Mouse (Mus musculus): ENCODE measurements around the gene Coro1b. TPM values are rescaled to one million over a fixed set of nuclear protein-coding genes. Genes with fewer than 3 reads are reported as not detected.
A peak's percentile ranks its signal among the peaks of the same experiment; 100 is the strongest.

The Coro1b gene
- polyA plus RNA-seq, 1 experiment from 2014 or later: 128 TPM

- Histone ChIP-seq H3K4me3 (no peak overlapping the region), H3K36me3 (no peaks in the 10 kb centered on the region), H3K27ac (no peak overlapping the region), H3K4me1 (peaks cover 18% of the 10 kb centered on the region), H3K9me3 (no peaks in the 10 kb centered on the region), H3K4me2 (replicated peaks) (peak overlapping the region; percentile 72; the same call in 1 of the 2 replicates), H3K27me3 (replicated peaks) (no peaks in the 10 kb centered on the region), H3K9ac (0 out of 2 replicates have a peak overlapping the region, but pooled peaks have one; percentile 71)
- WGBS: 94% methylated on average over 10 of the region's 10 CpGs
- ATAC-seq (ENCODE audit: low FRiP score, low read depth): no peak
Observed at GRCm38 (mm10) chr19:4170723-4171392, 22.4 kb downstream of the Coro1b start.

DNA sequence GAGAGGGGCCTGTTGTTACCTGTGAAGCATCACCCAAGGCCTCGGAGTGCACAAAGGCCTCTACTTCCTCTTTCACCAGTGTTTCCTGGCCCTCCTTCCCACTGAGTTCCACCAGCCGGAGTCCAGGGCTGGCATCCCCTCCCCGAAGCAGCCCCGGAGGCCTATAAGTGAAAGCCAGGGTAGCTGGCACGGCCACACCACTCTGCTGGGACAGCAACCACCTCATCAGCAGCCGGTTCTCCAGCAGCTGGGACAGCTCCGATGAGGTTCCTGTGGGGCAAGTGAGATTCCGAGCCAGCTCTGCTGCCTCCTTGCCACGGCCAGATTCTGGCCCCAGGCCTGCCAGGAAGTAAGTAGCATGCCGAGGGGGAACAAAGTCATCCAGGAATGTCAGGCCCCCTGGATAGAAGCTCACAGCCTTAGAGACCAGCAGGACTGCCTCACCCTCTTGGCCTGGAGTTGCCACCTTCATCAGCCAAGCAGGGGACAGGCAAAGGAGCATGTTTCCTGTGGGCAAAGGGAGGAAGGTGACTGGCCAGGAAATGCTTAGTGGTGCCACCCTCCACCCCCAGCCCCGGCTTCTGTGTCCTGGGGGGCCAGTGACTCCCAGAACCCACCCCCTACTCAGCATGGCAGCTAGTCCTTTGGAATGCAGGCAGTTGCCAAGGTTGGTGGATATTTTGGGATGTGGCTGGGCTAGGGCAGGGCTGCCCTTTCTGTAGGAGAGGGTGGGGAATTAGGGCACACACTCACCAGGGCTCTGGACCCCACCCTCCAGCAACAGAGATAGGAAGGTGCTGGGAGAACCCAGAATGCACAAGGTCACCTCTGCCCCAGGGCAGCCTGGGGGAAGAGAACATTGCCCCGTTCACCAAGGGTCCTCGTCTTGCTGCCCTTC, 23.2 kb downstream of the Coro1b start:
- H3K9me3 ChIP-seq: no peaks in the 10 kb centered on the region
- no peak for ATAC-seq (ENCODE audit: low FRiP score, low read depth)
- H3K27me3 ChIP-seq (replicated peaks): no peaks in the 10 kb centered on the region
- WGBS: 76% methylated on average over 13 of the region's 13 CpGs
- no peak overlapping the region for H3K9ac ChIP-seq
- H3K4me3 ChIP-seq: no peak overlapping the region
- H3K27ac ChIP-seq: no peak overlapping the region
- no peak overlapping the region for H3K4me2 ChIP-seq (replicated peaks)
- H3K4me1 ChIP-seq: peaks cover 18% of the 10 kb centered on the region
- no peaks in the 10 kb centered on the region for H3K36me3 ChIP-seq

- WGBS: 55% methylated on average over 11 of the region's 11 CpGs
- no peaks in the 10 kb centered on the region for H3K9me3 ChIP-seq
- no peak for ATAC-seq (ENCODE audit: low FRiP score, low read depth)
- H3K4me1 ChIP-seq: peaks cover 18% of the 10 kb centered on the region
- H3K36me3 ChIP-seq: no peaks in the 10 kb centered on the region
- no peak overlapping the region for H3K4me2 ChIP-seq (replicated peaks)
- no peak overlapping the region for H3K4me3 ChIP-seq
- H3K9ac ChIP-seq: no peak overlapping the region
- H3K27me3 ChIP-seq (replicated peaks): no peaks in the 10 kb centered on the region
- H3K27ac ChIP-seq: no peak overlapping the region
Observed at GRCm38 (mm10) chr19:4172925-4173324, 24.5 kb downstream of the Coro1b start.

DNA sequence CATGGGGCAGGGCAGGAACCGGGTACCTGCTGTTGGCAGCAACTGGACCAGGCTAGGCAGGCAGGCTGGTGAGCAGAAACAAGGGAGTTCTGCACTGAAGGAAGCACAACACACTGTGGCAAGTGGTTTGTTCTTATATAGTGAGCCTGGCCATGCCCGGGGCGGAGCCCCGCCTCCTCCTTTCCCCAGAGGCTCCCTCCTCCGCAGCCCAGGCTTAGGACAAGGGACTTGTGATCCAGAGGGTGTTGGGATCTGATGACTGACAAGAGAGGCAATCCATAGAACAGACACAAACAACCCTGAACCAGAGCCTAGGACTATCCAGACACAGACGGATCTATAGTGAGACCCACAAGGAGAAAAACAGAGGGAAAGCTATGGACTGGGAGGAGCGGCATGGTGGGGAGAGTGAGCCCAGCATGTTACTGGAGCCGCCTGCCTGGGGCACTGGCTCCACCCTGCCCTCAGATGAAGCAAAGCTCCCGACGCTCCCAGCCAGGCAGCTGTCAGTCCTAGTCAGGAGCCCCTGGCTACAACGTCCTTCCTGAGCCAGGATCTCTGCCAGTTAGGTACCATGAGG, 27.0 kb downstream of the Coro1b start, which contains the start of gene Carns1:
Gene Carns1 (minus strand): TSS at position 112 of the 580 bp plus-strand sequence.
- H3K36me3 ChIP-seq: no peaks in the 10 kb centered on the region
- peaks cover 8% of the 10 kb centered on the region for H3K4me1 ChIP-seq
- H3K4me2 ChIP-seq (replicated peaks): peak within 1 kb of the TSS; percentile 48
- H3K4me3 ChIP-seq: no peak within 1 kb of the TSS
- peak within 1 kb of the TSS; percentile 33 for H3K9ac ChIP-seq
- no peaks in the 10 kb centered on the region for H3K27me3 ChIP-seq (replicated peaks)
- WGBS: 2% methylated on average over 11 of the region's 11 CpGs
- H3K9me3 ChIP-seq: no peaks in the 10 kb centered on the region
- no peak within 1 kb of the TSS for H3K27ac ChIP-seq
- ATAC-seq (ENCODE audit: low FRiP score, low read depth): peak; percentile 44; the same call in 1 of the 2 replicates

- Histone ChIP-seq H3K36me3 (no peaks in the 10 kb centered on the region), H3K4me1 (peaks cover 15% of the 10 kb centered on the region), H3K9ac (no peak overlapping the region), H3K27me3 (replicated peaks) (no peaks in the 10 kb centered on the region), H3K27ac (no peak overlapping the region), H3K4me2 (replicated peaks) (no peak overlapping the region), H3K4me3 (no peak overlapping the region), H3K9me3 (no peaks in the 10 kb centered on the region)
- WGBS: 88% methylated on average over 7 of the region's 7 CpGs
- ATAC-seq (ENCODE audit: low FRiP score, low read depth): no peak
Observed at GRCm38 (mm10) chr19:4180411-4180810, 32.0 kb downstream of the Coro1b start.

- WGBS: 46% methylated on average over 3 of the region's 3 CpGs
- no peaks in the 10 kb centered on the region for H3K27me3 ChIP-seq (replicated peaks)
- 0 out of 2 replicates have a peak, but pooled peaks cover 11% of the 10 kb centered on the region for H3K4me1 ChIP-seq
- H3K4me3 ChIP-seq: no peak overlapping the region
- H3K9me3 ChIP-seq: no peaks in the 10 kb centered on the region
- no peaks in the 10 kb centered on the region for H3K36me3 ChIP-seq
- H3K4me2 ChIP-seq (replicated peaks): no peak overlapping the region
- no peak for ATAC-seq (ENCODE audit: low FRiP score, low read depth)
- H3K27ac ChIP-seq: no peak overlapping the region
- H3K9ac ChIP-seq: no peak overlapping the region
Observed at GRCm38 (mm10) chr19:4181892-4182291, 33.5 kb downstream of the Coro1b start.

- Histone ChIP-seq H3K4me3 (no peak overlapping the region), H3K27me3 (replicated peaks) (no peaks in the 10 kb centered on the region), H3K36me3 (no peaks in the 10 kb centered on the region), H3K9ac (no peak overlapping the region), H3K4me2 (replicated peaks) (no peak overlapping the region), H3K27ac (no peak overlapping the region), H3K9me3 (no peaks in the 10 kb centered on the region), H3K4me1 (0 out of 2 replicates have a peak, but pooled peaks cover 11% of the 10 kb centered on the region)
- ATAC-seq (ENCODE audit: low FRiP score, low read depth): no peak
- WGBS: 76% methylated on average over 2 of the region's 2 CpGs
Observed at GRCm38 (mm10) chr19:4183689-4184088, 35.3 kb downstream of the Coro1b start.

DNA sequence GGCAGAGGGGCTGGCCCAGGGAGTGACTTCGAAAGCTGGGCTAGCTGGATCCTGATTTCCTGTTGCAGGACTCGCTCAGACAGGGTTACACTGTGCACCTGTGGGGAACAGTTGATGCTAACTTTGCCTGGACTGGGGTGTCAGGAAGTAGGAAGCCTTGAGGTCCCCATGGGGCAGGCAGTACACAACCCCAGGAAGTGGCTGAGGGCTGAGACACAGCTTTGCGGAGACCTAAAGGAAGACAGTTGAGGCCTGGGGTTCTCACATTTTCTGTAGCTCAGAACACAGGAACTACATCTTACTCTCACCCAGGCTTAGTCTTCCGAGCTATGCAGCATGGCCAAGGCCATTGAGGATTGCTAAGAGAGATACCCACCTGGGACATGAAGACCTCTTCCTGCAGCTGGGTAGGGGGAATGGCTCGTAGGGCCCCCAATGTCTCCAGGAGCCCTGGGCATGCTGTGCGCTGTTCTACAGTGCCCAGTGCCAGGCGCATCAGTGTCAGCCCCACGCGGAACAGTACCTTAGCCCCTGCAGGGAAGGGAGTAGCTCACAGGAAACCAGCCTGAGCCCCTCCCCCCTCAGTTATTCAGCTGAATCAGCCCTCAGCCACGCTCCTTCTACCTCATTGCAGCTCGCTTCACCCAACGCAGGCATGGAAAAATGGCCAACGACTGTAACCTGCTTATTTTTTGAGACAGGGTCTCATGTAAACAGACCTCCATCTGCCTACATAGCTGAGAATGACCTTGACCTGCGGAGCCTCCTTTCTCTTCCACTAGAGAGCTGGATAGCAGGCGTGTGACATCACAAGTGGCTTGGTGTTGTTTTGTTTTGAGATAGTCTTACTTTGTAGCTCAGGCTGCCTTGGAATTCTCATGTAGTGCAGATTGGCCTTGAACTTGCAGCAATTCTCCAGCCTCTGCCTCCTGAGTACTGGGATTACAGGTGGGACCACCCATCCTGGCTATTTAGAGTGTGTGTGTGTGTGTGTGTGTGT, 36.9 kb downstream of the Coro1b start:
- no peaks in the 10 kb centered on the region for H3K9me3 ChIP-seq
- 0 out of 2 replicates have a peak, but pooled peaks cover 11% of the 10 kb centered on the region for H3K4me1 ChIP-seq
- H3K27me3 ChIP-seq (replicated peaks): no peaks in the 10 kb centered on the region; the same call in 1 of the 2 replicates
- WGBS: 65% methylated on average over 15 of the region's 15 CpGs
- H3K4me3 ChIP-seq: no peak overlapping the region
- no peak for ATAC-seq (ENCODE audit: low FRiP score, low read depth)
- no peak overlapping the region for H3K4me2 ChIP-seq (replicated peaks)
- H3K9ac ChIP-seq: no peak overlapping the region
- no peaks in the 10 kb centered on the region for H3K36me3 ChIP-seq
- H3K27ac ChIP-seq: no peak overlapping the region

- Histone ChIP-seq H3K27ac (no peak overlapping the region), H3K27me3 (replicated peaks) (no peaks in the 10 kb centered on the region; the same call in 1 of the 2 replicates), H3K36me3 (no peaks in the 10 kb centered on the region), H3K9me3 (no peaks in the 10 kb centered on the region), H3K9ac (no peak overlapping the region), H3K4me1 (peaks cover 8% of the 10 kb centered on the region; the same call in 1 of the 2 replicates), H3K4me3 (no peak overlapping the region), H3K4me2 (replicated peaks) (no peak overlapping the region)
- ATAC-seq (ENCODE audit: low FRiP score, low read depth): no peak
- WGBS: 78% methylated on average over 3 of the region's 3 CpGs
Observed at GRCm38 (mm10) chr19:4187303-4187702, 38.9 kb downstream of the Coro1b start.

GRCm38 (mm10) chr19:4189051-4189620, 40.7 kb downstream of the Coro1b start:
- no peak overlapping the region for H3K4me2 ChIP-seq (replicated peaks)
- no peaks in the 10 kb centered on the region for H3K9me3 ChIP-seq
- no peak for ATAC-seq (ENCODE audit: low FRiP score, low read depth)
- no peak overlapping the region for H3K9ac ChIP-seq
- peaks cover 11% of the 10 kb centered on the region for H3K36me3 ChIP-seq
- 80% methylated on average over 12 of the region's 12 CpGs for WGBS
- H3K4me3 ChIP-seq: no peak overlapping the region
- peaks cover 19% of the 10 kb centered on the region for H3K4me1 ChIP-seq
- no peaks in the 10 kb centered on the region; the same call in 1 of the 2 replicates for H3K27me3 ChIP-seq (replicated peaks)
- H3K27ac ChIP-seq: no peak overlapping the region

- H3K4me1 ChIP-seq: peaks cover 15% of the 10 kb centered on the region
- H3K4me3 ChIP-seq: peak within 1 kb of the TSS; percentile 96
- peaks cover 28% of the 10 kb centered on the region for H3K36me3 ChIP-seq
- H3K27ac ChIP-seq: peak within 1 kb of the TSS; percentile 73
- WGBS: 67% methylated on average over 4 of the region's 4 CpGs
- H3K4me2 ChIP-seq (replicated peaks): peak within 1 kb of the TSS; percentile 95
- no peaks in the 10 kb centered on the region; the same call in 1 of the 2 replicates for H3K27me3 ChIP-seq (replicated peaks)
- no peak for ATAC-seq (ENCODE audit: low FRiP score, low read depth)
- H3K9ac ChIP-seq: peak within 1 kb of the TSS; percentile 98
- H3K9me3 ChIP-seq: no peaks in the 10 kb centered on the region
Observed at GRCm38 (mm10) chr19:4190831-4191334, 42.5 kb downstream of the Coro1b start, which contains the start of gene Tbc1d10c. TSS of gene Tbc1d10c (minus strand) at chr19:4191284.
